Mouse (Mus musculus) neural tube, embryonic 15.5 days (tissue): ENCODE results near the gene Tgif2. TPM values are rescaled to one million over a fixed set of nuclear protein-coding genes. Genes with fewer than 3 reads are reported as not detected.
"Not testable (repeated sequence)": the region's sequence is repeated elsewhere in the genome, so short reads cannot be mapped to it uniquely, and the experiment has no call there.

ENCODE experiments used
- ATAC-seq: fragments of 200-750 bp; cut with Nextera tagmentation; 2 replicates; pipeline ENCODE4 v1.8.0; 2017; ENCODE audit warnings: mild to moderate bottlenecking, moderate TSS enrichment, moderate library complexity; ENCODE audit not compliant: low FRiP score
- H3K27ac ChIP-seq: fragments of 300-500 bp; sonication (generic); replicated peaks from 2 replicates; pipeline ENCODE4 v1.5.1; 2015; ENCODE audit warnings: mild to moderate bottlenecking, inconsistent platforms
- H3K27me3 ChIP-seq: fragments of 300-500 bp; sonication (generic); replicated peaks from 2 replicates; pipeline ENCODE4 v1.6.1; 2015; ENCODE audit warnings: inconsistent platforms
- H3K36me3 ChIP-seq: fragments of 300-500 bp; sonication (generic); 2 replicates; pipeline ENCODE4 v1.6.1; 2015; ENCODE audit warnings: inconsistent platforms
- H3K4me1 ChIP-seq: fragments of 300-500 bp; sonication (generic); 2 replicates; pipeline ENCODE4 v1.6.1; 2015; ENCODE audit warnings: inconsistent platforms
- H3K4me2 ChIP-seq: fragments of 300-500 bp; sonication (generic); 2 replicates; pipeline ENCODE4 v1.6.1; 2015; ENCODE audit warnings: inconsistent platforms, mild to moderate bottlenecking, moderate library complexity
- H3K4me3 ChIP-seq: fragments of 300-500 bp; sonication (generic); replicated peaks from 2 replicates; pipeline ENCODE4 v1.5.1; 2015; ENCODE audit warnings: mild to moderate bottlenecking, inconsistent platforms
- H3K9ac ChIP-seq: fragments of 300-500 bp; sonication (generic); replicated peaks from 2 replicates; pipeline ENCODE4 v1.6.1; 2015; ENCODE audit warnings: mild to moderate bottlenecking, inconsistent platforms
- H3K9me3 ChIP-seq: fragments of 300-500 bp; sonication (generic); replicated peaks from 2 replicates; pipeline ENCODE4 v1.6.1; 2016; ENCODE audit warnings: inconsistent platforms
- WGBS: fragments of 180-500 bp; shearing (Covaris S2); methylation state at CpG from one replicate; pipeline ENCODE4 v1.1.7; 2015; ENCODE audit warnings: mixed read lengths; 5-methylcytosine and 5-hydroxymethylcytosine counted together
- polyA plus RNA-seq: library from polyadenylated mRNA; unstranded; fragments of >200 nt; fragmentation: Nextera tagmentation; extraction: Ambion mirVana; gene quantifications from 2 replicates; pipeline ENCODE4 v1.2.1, GENCODE M21; 2015

The Tgif2 gene
- polyA plus RNA-seq, 1 experiment from 2014 or later: 10.3 TPM

DNA sequence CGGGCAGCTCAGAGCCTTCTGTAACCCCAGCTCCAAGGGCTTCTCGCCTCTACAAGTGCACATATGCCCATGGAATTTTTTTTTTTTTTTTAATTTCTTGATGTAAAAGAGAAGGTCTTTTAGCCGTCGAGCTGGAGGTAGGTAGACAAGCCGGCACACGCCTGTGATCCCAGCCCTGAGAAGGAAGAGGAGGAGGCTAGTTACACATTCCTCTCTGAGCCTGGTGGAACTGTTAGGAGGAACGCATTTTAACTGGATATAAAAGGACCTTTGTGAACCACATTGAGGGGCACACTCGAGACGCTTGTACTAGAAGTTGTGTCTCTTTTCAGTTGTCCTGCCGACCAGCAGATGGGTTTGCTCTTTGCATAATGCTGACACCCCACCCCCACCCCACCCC lies 4.9 kb downstream of the Tgif2 start:
- Histone ChIP-seq H3K27ac (no peak overlapping the region), H3K9ac (no peak overlapping the region), H3K4me2 (no peak overlapping the region), H3K27me3 (peaks cover 25% of the 10 kb centered on the region), H3K4me3 (no peak overlapping the region), H3K36me3 (no peaks in the 10 kb centered on the region), H3K9me3 (no peaks in the 10 kb centered on the region), H3K4me1 (peaks cover 66% of the 10 kb centered on the region)
- 36% methylated on average over 10 of the region's 10 CpGs for WGBS
- no peak for ATAC-seq

DNA sequence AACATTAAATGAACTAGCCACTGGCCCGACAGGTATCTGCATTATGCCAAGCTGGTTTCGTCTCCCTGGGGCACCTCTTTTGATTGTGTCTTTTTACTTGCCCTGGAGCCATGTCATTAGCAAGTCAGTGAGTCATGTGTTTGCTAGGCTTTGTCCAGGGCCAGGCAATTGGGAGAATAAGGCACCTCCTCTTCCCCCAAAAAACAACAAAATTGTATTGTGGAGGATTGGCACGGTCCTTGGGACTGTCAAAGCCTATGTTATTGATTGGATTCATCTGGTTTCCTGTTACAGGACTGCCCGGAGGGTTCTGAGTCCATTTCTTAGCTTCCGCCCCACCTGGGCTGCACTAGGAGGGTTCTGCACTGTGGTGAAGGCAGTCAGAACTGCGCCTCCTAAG lies 7.8 kb downstream of the Tgif2 start:
- 42% methylated on average over 6 of the region's 6 CpGs for WGBS
- H3K4me2 ChIP-seq: no peak overlapping the region
- H3K4me1 ChIP-seq: peaks cover 36% of the 10 kb centered on the region
- H3K9me3 ChIP-seq: no peaks in the 10 kb centered on the region
- ATAC-seq: no peak
- no peak overlapping the region for H3K27ac ChIP-seq
- H3K36me3 ChIP-seq: peaks cover 4% of the 10 kb centered on the region; the same call in 1 of the 2 replicates
- no peaks in the 10 kb centered on the region; the same call in 1 of the 2 replicates for H3K27me3 ChIP-seq
- H3K4me3 ChIP-seq: no peak overlapping the region
- H3K9ac ChIP-seq: no peak overlapping the region

DNA sequence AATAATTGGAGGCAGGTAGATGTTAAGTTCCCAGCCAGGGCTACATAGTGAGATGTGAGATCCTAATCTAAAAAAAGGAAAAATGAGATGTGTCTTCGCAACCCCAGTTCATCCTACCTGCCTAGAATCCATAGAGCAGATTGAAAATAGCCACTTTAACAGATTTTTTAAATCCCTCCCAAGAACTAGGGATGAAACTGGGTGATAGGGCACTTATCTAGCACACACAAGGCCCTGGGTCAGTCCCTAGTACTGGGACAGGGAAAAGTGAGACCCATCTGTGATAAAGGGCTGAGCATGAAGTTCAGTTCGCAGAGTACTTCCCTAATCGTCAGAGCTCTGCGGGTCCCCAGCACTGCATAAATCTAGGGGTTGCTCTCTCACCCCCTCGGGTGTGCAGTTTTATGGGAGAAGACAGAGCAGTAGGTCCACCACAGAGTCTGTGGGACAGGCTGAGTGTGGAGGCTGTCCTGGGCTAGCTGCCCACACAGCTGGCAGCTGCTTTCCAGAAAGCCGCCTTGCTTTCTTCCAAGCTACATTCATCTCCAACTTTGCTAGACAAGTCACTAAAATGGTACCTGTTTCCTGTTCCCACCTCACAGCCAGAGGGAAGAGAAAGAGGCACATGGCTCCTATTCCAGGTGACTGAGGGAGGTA lies 8.8 kb downstream of the Tgif2 start:
- WGBS: 84% methylated on average over 6 of the region's 6 CpGs

DNA sequence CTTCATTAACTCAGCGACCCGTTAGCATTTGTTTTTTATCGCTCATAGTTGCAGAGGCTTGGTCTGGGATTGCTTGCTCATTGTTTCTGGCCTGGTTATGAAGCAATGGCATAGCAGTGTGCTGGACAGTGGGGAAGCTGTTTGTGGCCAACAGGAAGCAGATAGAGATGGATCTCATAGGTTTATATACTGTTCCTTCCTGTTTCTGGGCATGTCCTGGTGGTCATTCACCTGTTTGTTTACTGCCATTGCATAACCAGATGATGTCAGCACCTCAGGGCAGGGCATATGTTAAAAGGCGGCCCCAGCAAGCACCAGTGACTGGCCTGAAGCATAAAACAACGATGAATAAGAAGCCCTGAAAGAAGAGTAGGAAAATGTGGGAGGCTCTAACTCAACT lies 10.7 kb downstream of the Tgif2 start:
- WGBS: 91% methylated on average over 5 of the region's 5 CpGs
- peaks cover 4% of the 10 kb centered on the region; the same call in 1 of the 2 replicates for H3K36me3 ChIP-seq
- no peak for ATAC-seq
- H3K27ac ChIP-seq: no peak overlapping the region
- H3K9ac ChIP-seq: no peak overlapping the region
- no peak overlapping the region for H3K4me2 ChIP-seq
- H3K4me1 ChIP-seq: peaks cover 24% of the 10 kb centered on the region
- H3K4me3 ChIP-seq: no peak overlapping the region
- H3K27me3 ChIP-seq: no peaks in the 10 kb centered on the region
- no peaks in the 10 kb centered on the region for H3K9me3 ChIP-seq

More for the DNA sequence above, 8.8 kb downstream of the Tgif2 start:
- Histone ChIP-seq H3K9me3 (no peaks in the 10 kb centered on the region), H3K9ac (no peak overlapping the region), H3K4me1 (peaks cover 32% of the 10 kb centered on the region), H3K27me3 (no peaks in the 10 kb centered on the region), H3K4me3 (no peak overlapping the region), H3K4me2 (no peak overlapping the region), H3K36me3 (peaks cover 4% of the 10 kb centered on the region; the same call in 1 of the 2 replicates), H3K27ac (no peak overlapping the region)
- ATAC-seq: no peak

DNA sequence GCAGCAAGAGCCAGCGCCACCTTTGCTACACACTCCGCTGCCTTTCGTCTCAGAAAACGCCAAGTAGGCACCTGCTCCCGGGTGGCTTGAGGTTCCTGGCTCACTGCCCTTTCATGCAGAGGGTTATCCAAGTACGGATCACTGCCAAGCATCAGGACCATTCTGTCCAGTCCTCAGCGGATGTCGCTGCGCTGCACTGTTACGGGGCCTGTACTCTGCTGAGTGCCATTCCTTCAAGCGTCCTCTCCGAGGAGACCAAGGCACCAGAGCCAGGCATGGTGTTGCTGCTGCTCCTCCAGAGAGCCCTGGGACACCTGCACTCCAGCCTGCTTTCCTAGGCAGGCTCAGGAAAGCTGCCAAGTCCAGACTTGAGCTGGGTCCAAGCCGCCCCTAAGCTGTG lies 13.8 kb downstream of the Tgif2 start:
- not testable (repeated sequence) for H3K27me3 ChIP-seq, H3K9ac ChIP-seq, H3K4me2 ChIP-seq, H3K27ac ChIP-seq, H3K9me3 ChIP-seq, H3K4me1 ChIP-seq, ATAC-seq, H3K4me3 ChIP-seq
- 65% methylated on average over 9 of the region's 13 CpGs for WGBS
- H3K36me3 ChIP-seq: peaks cover 19% of the 10 kb centered on the region; the same call in 1 of the 2 replicates

DNA sequence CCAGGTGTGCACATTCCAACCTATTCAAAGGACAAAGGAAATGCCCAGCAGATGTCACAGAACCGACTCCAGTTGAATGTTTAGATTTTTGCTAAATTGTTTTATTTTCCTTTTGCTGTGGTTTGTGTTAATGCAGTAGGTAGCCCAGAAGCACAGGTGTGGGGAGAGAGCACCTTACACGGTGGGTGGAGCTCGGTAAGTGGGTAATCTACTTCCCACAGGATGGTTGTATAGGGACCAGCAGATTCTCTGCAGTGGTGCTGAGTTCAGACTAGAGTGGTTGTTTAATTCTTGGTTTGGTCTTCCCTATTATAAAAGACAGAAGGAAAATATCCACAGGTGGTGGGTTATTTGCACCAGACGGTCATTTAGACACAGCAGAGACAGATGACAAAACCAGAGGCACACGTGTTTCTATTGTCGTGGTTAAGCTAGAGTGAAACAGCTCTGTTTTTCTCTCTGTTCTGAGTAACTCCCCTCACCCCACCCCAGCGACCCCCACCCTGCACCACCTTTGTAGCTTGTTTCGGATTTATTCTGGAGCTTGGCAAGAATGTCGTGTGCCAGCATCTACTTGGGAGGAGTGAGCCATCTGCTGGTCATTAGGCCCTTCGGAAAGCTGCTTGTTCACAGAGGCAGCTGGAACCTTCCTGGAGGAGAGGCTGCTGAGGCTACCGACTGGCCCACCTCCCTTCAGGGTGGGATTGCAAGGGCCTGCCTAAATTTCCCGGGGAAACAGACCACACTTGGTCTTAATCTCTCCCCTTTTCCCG lies 14.4 kb downstream of the Tgif2 start:
- H3K9me3 ChIP-seq, H3K4me3 ChIP-seq, ATAC-seq, H3K27me3 ChIP-seq, H3K27ac ChIP-seq, H3K9ac ChIP-seq, H3K4me1 ChIP-seq, H3K4me2 ChIP-seq: not testable (repeated sequence)
- H3K36me3 ChIP-seq: peaks cover 19% of the 10 kb centered on the region; the same call in 1 of the 2 replicates
- 42% methylated on average over 13 of the region's 13 CpGs for WGBS

DNA sequence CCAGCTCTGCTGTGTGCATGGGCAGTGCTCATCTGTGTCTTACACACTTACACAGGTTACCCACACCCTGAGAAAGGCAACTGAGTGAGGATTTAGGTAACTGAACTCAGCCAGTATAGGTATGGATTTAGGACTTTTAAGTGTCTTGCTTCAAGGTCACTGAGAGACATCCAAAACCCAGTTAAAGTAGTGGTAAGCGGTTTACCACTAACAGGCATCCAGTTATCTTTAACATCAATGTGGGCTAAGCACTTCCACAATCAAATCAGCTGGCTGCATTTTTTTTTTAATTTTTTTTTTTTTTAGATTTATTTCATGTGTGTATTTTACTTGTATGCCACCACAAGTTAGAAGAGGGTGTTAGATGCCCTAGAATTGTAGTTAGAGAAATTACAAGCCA lies 16.5 kb downstream of the Tgif2 start:
- no peak for ATAC-seq

DNA sequence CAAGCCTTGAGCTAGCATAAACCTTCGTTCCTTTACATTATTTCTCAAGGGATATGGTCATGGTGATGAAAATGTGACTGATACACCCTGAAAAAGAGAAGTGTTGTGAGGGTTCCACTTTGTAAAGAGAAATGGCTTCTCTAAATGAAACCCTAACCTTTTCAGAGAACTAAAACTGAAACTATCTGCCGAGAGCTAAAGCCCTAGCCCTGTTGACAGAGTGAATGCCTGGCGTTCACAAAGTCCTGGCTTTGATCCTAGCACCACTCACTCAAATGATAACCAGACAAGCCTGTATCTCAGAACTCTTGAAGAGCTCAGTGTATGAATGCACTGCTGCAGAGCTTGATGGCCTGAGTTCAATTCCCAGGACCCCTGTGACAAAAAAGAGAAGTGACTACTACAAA lies 17.6 kb downstream of the Tgif2 start:
- WGBS: 83% methylated on average over 3 of the region's 3 CpGs
- H3K36me3 ChIP-seq: peaks cover 15% of the 10 kb centered on the region; the same call in 1 of the 2 replicates
- no peak for ATAC-seq

More for the DNA sequence above, 16.5 kb downstream of the Tgif2 start:
- Histone ChIP-seq H3K27me3 (no peaks in the 10 kb centered on the region), H3K4me2 (no peak overlapping the region), H3K36me3 (peaks cover 15% of the 10 kb centered on the region; the same call in 1 of the 2 replicates), H3K4me3 (no peak overlapping the region), H3K27ac (no peak overlapping the region), H3K4me1 (peaks cover 17% of the 10 kb centered on the region), H3K9ac (no peak overlapping the region), H3K9me3 (no peaks in the 10 kb centered on the region)
- 95% methylated on average over 1 of the region's 1 CpGs for WGBS

DNA sequence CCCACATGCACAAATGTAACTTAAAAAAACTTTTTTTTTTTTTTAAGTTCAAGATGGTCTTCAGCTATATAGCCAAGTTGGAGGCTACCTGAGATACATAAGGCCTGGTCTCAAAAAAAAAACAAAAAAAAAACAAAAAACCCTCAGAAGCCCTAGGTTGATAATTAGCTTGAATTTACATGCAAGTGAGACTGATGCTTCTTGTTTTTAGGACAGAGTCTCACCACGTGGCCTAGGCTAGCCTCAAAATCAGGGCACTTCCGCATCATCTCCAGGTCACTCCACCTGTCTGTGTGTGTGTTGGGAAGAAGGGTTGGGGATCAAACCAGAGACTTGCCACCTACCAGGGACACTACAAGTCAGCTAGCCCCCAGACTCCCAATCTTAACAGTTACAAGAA lies 18.0 kb downstream of the Tgif2 start, which contains the start of gene 4930518I15Rik:
TSS of gene 4930518I15Rik (minus strand) at position 112 of the 400 bp plus-strand sequence.
- Histone ChIP-seq H3K4me1 (peaks cover 25% of the 10 kb centered on the region), H3K4me3 (no peak within 1 kb of the TSS), H3K36me3 (peaks cover 15% of the 10 kb centered on the region; the same call in 1 of the 2 replicates), H3K27me3 (no peaks in the 10 kb centered on the region), H3K4me2 (no peak within 1 kb of the TSS), H3K9me3 (no peaks in the 10 kb centered on the region), H3K27ac (no peak within 1 kb of the TSS), H3K9ac (no peak within 1 kb of the TSS)
- WGBS: 82% methylated on average over 2 of the region's 2 CpGs
- no peak for ATAC-seq

More for the DNA sequence above, 17.6 kb downstream of the Tgif2 start:
- no peak overlapping the region for H3K27ac ChIP-seq
- H3K9me3 ChIP-seq: no peaks in the 10 kb centered on the region
- H3K9ac ChIP-seq: no peak overlapping the region
- H3K4me3 ChIP-seq: no peak overlapping the region
- H3K4me2 ChIP-seq: no peak overlapping the region
- H3K4me1 ChIP-seq: peaks cover 25% of the 10 kb centered on the region
- no peaks in the 10 kb centered on the region for H3K27me3 ChIP-seq

DNA sequence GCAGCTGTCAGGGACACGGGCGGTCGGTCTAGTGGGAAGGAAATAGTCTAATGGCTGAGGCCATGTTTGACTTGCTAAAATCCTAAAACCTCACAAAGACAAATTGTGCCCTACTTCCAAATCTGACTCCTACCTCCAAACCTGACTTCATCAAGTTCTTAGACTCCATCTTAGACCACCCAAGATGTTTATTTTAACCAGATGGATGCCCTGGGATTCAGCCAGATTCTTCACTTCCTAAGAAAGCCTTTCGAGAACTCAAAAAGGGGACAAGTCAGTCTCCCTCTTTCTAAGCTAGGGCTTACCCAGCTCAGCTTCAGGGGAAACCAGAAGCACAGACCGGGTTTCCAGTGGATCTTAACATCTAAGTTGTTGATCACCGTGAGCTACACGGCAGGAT lies 18.9 kb downstream of the Tgif2 start:
- Histone ChIP-seq H3K36me3 (peaks cover 15% of the 10 kb centered on the region; the same call in 1 of the 2 replicates), H3K4me1 (peaks cover 28% of the 10 kb centered on the region), H3K4me2 (no peak overlapping the region), H3K27ac (no peak overlapping the region), H3K4me3 (no peak overlapping the region), H3K9ac (no peak overlapping the region), H3K9me3 (no peaks in the 10 kb centered on the region), H3K27me3 (no peaks in the 10 kb centered on the region)
- 86% methylated on average over 7 of the region's 7 CpGs for WGBS
- ATAC-seq: no peak

DNA sequence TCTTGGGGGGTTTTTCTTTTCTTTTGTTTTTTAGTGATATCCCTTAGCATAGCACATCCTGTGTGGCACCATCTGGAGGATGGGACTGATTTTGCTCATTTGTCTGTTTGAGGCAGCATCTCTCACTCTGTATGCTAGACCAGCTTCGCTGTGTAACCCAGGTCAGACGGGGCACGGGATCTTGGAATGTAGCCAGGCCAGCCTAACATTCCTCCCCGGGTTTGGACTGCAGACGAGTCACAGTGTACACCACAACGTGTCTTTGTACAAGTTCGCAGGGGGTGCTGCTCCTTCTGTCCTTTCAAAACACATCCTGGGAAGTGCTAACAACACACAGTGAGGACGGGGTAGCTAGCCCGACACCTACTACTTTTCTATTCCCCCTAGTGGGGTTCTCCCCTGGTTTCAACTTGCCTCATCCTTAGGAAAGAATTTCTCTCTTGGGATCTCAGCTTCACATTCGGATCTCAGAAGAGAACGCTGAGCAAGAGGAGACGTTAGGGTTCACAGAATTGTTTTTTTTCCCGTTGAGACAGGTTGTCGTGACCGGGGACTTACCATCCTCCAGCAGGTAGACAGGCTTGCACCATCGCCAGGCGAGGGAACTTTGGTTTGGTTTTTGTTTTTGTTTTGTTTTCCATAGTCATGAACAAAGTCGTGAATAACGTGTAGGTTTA lies 22.4 kb downstream of the Tgif2 start:
- Histone ChIP-seq H3K9ac (peak overlapping the region; percentile 77), H3K4me1 (peaks cover 44% of the 10 kb centered on the region), H3K4me3 (peak overlapping the region; percentile 80), H3K36me3 (peaks cover 24% of the 10 kb centered on the region), H3K27me3 (no peaks in the 10 kb centered on the region), H3K9me3 (no peaks in the 10 kb centered on the region), H3K27ac (peak overlapping the region; percentile 92), H3K4me2 (peak overlapping the region; percentile 89)
- peak; percentile 6; the same call in 1 of the 2 replicates for ATAC-seq
- under 1% methylated on average over 19 of the region's 19 CpGs for WGBS
